ENCODE assay signal across 15 mouse cellular contexts in the genomic region with DNA sequence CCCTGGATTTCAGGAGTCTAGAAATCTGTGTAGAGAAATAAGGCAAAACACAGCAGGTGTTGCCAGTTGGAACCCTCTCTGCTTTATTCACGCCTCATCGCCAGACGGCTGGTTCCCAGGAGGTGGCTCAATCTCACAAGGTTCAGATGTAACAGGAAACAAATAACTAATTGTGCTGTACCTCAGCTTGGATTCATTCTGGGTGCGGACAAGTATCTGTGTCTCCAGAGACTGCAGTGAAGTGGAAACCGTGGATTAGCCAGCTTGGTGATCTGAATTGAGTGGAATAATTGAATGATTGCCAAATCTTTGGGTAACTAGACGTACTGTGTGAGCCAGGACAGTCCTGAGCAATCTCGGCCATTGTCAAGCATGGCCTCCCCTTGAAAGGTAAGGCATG.
A peak's percentile ranks its signal among the peaks of the same experiment; 100 is the strongest.
DNase-seq lines count a peak whose midpoint lies in the region; ATAC-seq lines count a peak whose summit lies in the region.
"Had no signal": no experiment of that assay in that cellular context is flagged by ENCODE, and none has a peak within 500 bp of the region (broad histone marks: within the 10 kb centered on the region; RNA-seq: fewer than 3 reads in every experiment).

No protein-coding gene starts in this region.

- no peak overlapping the region for H3K4me2 ChIP-seq in forebrain, embryonic 15.5 days (replicated peaks)
- no peak overlapping the region for H3K4me2 ChIP-seq in neural tube, embryonic 14.5 days (ENCODE audit: low read depth, low read length)
- H3K4me2 ChIP-seq: intestine, embryonic 15.5 days; liver, embryonic 15.5 days had no signal

- ATAC-seq in forebrain, embryonic 15.5 days (replicated peaks), result peak; percentile 91
- ATAC-seq in neural tube, embryonic 14.5 days (ENCODE audit: low read depth), result peak; percentile 81
- no peak for ATAC-seq in granulocyte monocyte progenitor cell, adult 5-6 weeks (replicated peaks; ENCODE audit: poor library complexity, severe bottlenecking)
- ATAC-seq: intestine, embryonic 15.5 days; Patski had no signal

- H3K27ac ChIP-seq in forebrain, embryonic 15.5 days (replicated peaks), result no peak overlapping the region; the same call in 1 of the 2 replicates
- no peak overlapping the region for H3K27ac ChIP-seq in neural tube, embryonic 14.5 days (ENCODE audit: low read depth, low read length)
- H3K27ac ChIP-seq: intestine, embryonic 15.5 days; liver, embryonic 15.5 days had no signal

- H3K9me3 ChIP-seq in forebrain, embryonic 15.5 days, result no peaks in the 10 kb centered on the region
- no peaks in the 10 kb centered on the region for H3K9me3 ChIP-seq in neural tube, embryonic 14.5 days (ENCODE audit: control insufficient read depth, low read length)
- H3K9me3 ChIP-seq: intestine, embryonic 15.5 days; liver, embryonic 15.5 days had no signal

- H3K9ac ChIP-seq in forebrain, embryonic 15.5 days (replicated peaks), result no peak overlapping the region
- H3K9ac ChIP-seq in neural tube, embryonic 14.5 days (replicated peaks; ENCODE audit: low read depth, low read length), result no peak overlapping the region
- H3K9ac ChIP-seq: intestine, embryonic 15.5 days; liver, embryonic 15.5 days had no signal

- peaks cover 10% of the 10 kb centered on the region for H3K4me1 ChIP-seq in forebrain, embryonic 15.5 days
- no peaks in the 10 kb centered on the region for H3K4me1 ChIP-seq in neural tube, embryonic 14.5 days (ENCODE audit: control insufficient read depth, insufficient read depth, low read length)
- H3K4me1 ChIP-seq: intestine, embryonic 15.5 days; liver, embryonic 15.5 days had no signal

- no peaks in the 10 kb centered on the region for H3K36me3 ChIP-seq in forebrain, embryonic 15.5 days
- H3K36me3 ChIP-seq in neural tube, embryonic 14.5 days (ENCODE audit: control insufficient read depth, insufficient read depth, low read length), result no peaks in the 10 kb centered on the region
- H3K36me3 ChIP-seq: intestine, embryonic 15.5 days; liver, embryonic 15.5 days had no signal

- no peaks in the 10 kb centered on the region for H3K27me3 ChIP-seq in forebrain, embryonic 15.5 days
- H3K27me3 ChIP-seq in neural tube, embryonic 14.5 days (ENCODE audit: control insufficient read depth, insufficient read depth, low read length), result no peaks in the 10 kb centered on the region
- H3K27me3 ChIP-seq: intestine, embryonic 15.5 days; liver, embryonic 15.5 days had no signal

- no peak overlapping the region for H3K4me3 ChIP-seq in forebrain, embryonic 15.5 days
- no peak overlapping the region for H3K4me3 ChIP-seq in neural tube, embryonic 14.5 days (ENCODE audit: low read depth, low read length)
- H3K4me3 ChIP-seq: intestine, embryonic 15.5 days; liver, embryonic 15.5 days; myocyte had no signal

- 12% methylated on average over 7 of the region's 7 CpGs for WGBS in forebrain, embryonic 15.5 days
- WGBS in neural tube, embryonic 14.5 days, result 21% methylated on average over 7 of the region's 7 CpGs

- peak; percentile 25 for DNase-seq in layer of hippocampus, adult 9-11 months
- DNase-seq in layer of hippocampus, adult 18-20 months (ENCODE audit: low spot score in 2 of 2), result no peak
- DNase-seq in cerebellum, adult 18-20 months, result peak; percentile 43 to 50
- no peak for DNase-seq in kidney, postnatal 25 days
- no peak for DNase-seq in liver
- DNase-seq: gastrocnemius, postnatal 36 days; kidney, postnatal 36 days; spleen, adult 18-20 months had no signal

Comparison
In these comparisons a context has a peak if more than half of its experiments do, and no peak if none do; other contexts are left out.
1. DNase-seq: peak in layer of hippocampus, adult 9-11 months (single experiment) and cerebellum, adult 18-20 months (2 of 2); none in layer of hippocampus, adult 18-20 months (0 of 2), kidney, postnatal 25 days (0 of 2) and liver (single experiment).